Comparison of ENCODE assay signal across 8 mouse cellular contexts in the genomic region with DNA sequence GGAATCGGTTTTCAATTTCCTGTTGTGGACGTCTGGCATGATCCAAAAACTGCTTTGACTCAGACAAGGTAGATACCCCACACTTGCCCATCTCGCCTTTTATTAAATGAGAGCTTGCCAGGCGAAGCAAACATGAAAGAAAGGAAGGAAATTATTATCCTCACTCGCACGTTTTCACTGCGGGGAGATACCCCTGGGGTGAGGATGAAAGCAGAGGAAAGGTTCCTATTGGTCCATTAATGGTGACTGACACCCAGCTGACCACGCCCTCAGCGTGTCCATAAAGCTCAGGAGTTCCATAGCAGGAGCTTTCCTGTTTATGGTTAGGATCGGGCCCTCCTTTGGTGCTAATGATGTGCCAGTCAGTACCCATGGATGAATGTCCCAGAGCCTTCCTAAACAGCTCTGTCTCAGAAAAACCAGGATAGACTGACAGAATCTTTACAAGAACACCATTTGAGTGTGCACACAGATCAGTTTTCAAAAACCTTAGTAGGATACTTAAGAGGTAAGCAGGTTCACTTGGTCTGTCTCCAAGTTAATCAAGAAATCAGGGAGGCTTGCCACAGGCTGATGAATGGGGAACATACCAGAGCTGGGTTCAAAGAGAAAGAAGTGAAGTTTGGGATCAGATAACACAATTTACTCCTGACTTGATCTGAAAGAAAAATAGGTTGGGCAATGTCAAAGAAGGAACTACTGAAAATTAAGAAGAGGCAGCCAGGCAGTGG.
DNase-seq lines count a peak whose midpoint lies in the region; ATAC-seq lines count a peak whose summit lies in the region.

No protein-coding gene starts in this region.

- H3K9me3 ChIP-seq in kidney, embryonic 14.5 days (ENCODE audit: control insufficient read depth, low read length) = no peaks in the 10 kb centered on the region
- no peaks in the 10 kb centered on the region for H3K9me3 ChIP-seq in hindbrain, embryonic 13.5 days

- peak; percentile 41; the same call in 1 of the 2 replicates for ATAC-seq in kidney, embryonic 14.5 days (ENCODE audit: low FRiP score, low TSS enrichment)
- ATAC-seq in hindbrain, embryonic 13.5 days (ENCODE audit: low FRiP score) = peak; percentile 82

- H3K4me3 ChIP-seq in kidney, embryonic 14.5 days (ENCODE audit: low read length) = peak overlapping the region; percentile 14; the same call in 1 of the 2 replicates
- peak overlapping the region; percentile 30 for H3K4me3 ChIP-seq in hindbrain, embryonic 13.5 days

- peaks cover 4% of the 10 kb centered on the region; the same call in 1 of the 2 replicates for H3K4me1 ChIP-seq in kidney, embryonic 14.5 days (ENCODE audit: control insufficient read depth, insufficient read depth, low read length)
- H3K4me1 ChIP-seq in hindbrain, embryonic 13.5 days (replicated peaks) = peaks cover 16% of the 10 kb centered on the region; the same call in 1 of the 2 replicates

- H3K36me3 ChIP-seq in kidney, embryonic 14.5 days (ENCODE audit: control insufficient read depth, insufficient read depth, low read length) = no peaks in the 10 kb centered on the region
- no peaks in the 10 kb centered on the region for H3K36me3 ChIP-seq in hindbrain, embryonic 13.5 days

- no peak overlapping the region for H3K9ac ChIP-seq in kidney, embryonic 14.5 days (ENCODE audit: low read depth, low read length)
- peak overlapping the region; percentile 56; the same call in 1 of the 2 replicates for H3K9ac ChIP-seq in hindbrain, embryonic 13.5 days

- intact Hi-C loops in gastrocnemius, postnatal 36 days (cut with DNase I) = no loop called here

- H3K27ac ChIP-seq in kidney, embryonic 14.5 days (ENCODE audit: low read depth, low read length) = no peak overlapping the region
- H3K27ac ChIP-seq in hindbrain, embryonic 13.5 days = no peak overlapping the region

- H3K27me3 ChIP-seq in kidney, embryonic 14.5 days (ENCODE audit: control insufficient read depth, insufficient read depth, low read length) = no peaks in the 10 kb centered on the region
- H3K27me3 ChIP-seq in hindbrain, embryonic 13.5 days = no peaks in the 10 kb centered on the region

- H3K4me2 ChIP-seq in kidney, embryonic 14.5 days (replicated peaks; ENCODE audit: low read depth, low read length) = peak overlapping the region; percentile 37
- peak overlapping the region; percentile 48 for H3K4me2 ChIP-seq in hindbrain, embryonic 13.5 days

- WGBS in kidney, embryonic 14.5 days = 5% methylated on average over 10 of the region's 10 CpGs
- 16% methylated on average over 10 of the region's 10 CpGs for WGBS in hindbrain, embryonic 13.5 days

- DNase-seq in kidney, postnatal 14 days = no peak
- peak; percentile 70 for DNase-seq in embryo, embryonic 11 days
- peak; percentile 25 for DNase-seq in naive thymus-derived CD4-positive, alpha-beta T cell, adult 2 months (ENCODE audit: low read depth)
- DNase-seq in gastrocnemius, postnatal 36 days = no peak
- DNase-seq in gastrocnemius, adult 8-10 months (ENCODE audit: low spot score in 2 of 2) = no peak
- no peak for DNase-seq in layer of hippocampus, adult 8-10 months (ENCODE audit: low spot score in 2 of 2)

Comparison
In these comparisons a context has a peak if more than half of its experiments do, and no peak if none do; other contexts are left out.
1. DNase-seq: peak in embryo, embryonic 11 days (single experiment) and naive thymus-derived CD4-positive, alpha-beta T cell, adult 2 months (single experiment); none in kidney, postnatal 14 days (single experiment), gastrocnemius, postnatal 36 days (0 of 2), gastrocnemius, adult 8-10 months (0 of 2) and layer of hippocampus, adult 8-10 months (0 of 2).